Mouse (Mus musculus) ES-E14 (cell line): ENCODE measurements around the gene Epha5. TPM values are rescaled to one million over a fixed set of nuclear protein-coding genes. Genes with fewer than 3 reads are reported as not detected.

ENCODE experiments used
- DNase-seq: peaks from one replicate; pipeline ENCODE4 v3.0.0-alpha.2; 2013; ENCODE audit warnings: low read depth, low spot score
- H3K27ac ChIP-seq: 2 replicates; pipeline ENCODE4 v1.5.1; 2012; ENCODE audit warnings: low read depth, mild to moderate bottlenecking, low read length, moderate library complexity, mixed read lengths; ENCODE audit not compliant: poor library complexity, insufficient read depth, severe bottlenecking
- H3K36me3 ChIP-seq: 2 replicates; pipeline ENCODE4 v1.6.1; 2012; ENCODE audit warnings: mild to moderate bottlenecking, low read length, moderate library complexity, mixed read lengths; ENCODE audit not compliant: control insufficient read depth, poor library complexity, insufficient read depth, severe bottlenecking
- H3K4me1 ChIP-seq, 2 experiments: fragments of 150-350 bp in 1 of 2; sonication (generic) in 1 of 2; 2 replicates each; pipeline ENCODE4 v1.6.1; 2012; ENCODE audit warnings: low read length in 2 of 2, mild to moderate bottlenecking in 1 of 2, mixed read lengths in 1 of 2; ENCODE audit not compliant: control insufficient read depth in 2 of 2, insufficient read depth in 2 of 2, poor library complexity in 1 of 2
- H3K4me3 ChIP-seq, 2 experiments: fragments of 150-350 bp in 1 of 2; sonication (generic) in 1 of 2; 2 replicates each; pipeline ENCODE4 v1.5.1; 2012; ENCODE audit warnings: low read length in 2 of 2, low read depth in 1 of 2, mild to moderate bottlenecking in 1 of 2, mixed read lengths in 1 of 2; ENCODE audit not compliant: insufficient read depth in 1 of 2, poor library complexity in 1 of 2, severe bottlenecking in 1 of 2
- H3K9ac ChIP-seq: 2 replicates; pipeline ENCODE4 v1.6.1; 2012; ENCODE audit warnings: low read depth, mild to moderate bottlenecking, low read length, mixed read lengths; ENCODE audit not compliant: poor library complexity, insufficient read depth, severe bottlenecking
- H3K9me3 ChIP-seq: fragments of 150-350 bp; sonication (generic); 2 replicates; pipeline ENCODE4 v1.6.1; 2012; ENCODE audit warnings: low read depth, mild to moderate bottlenecking, low read length; ENCODE audit not compliant: control insufficient read depth, insufficient read depth
- CHD2 ChIP-seq: IDR thresholded peaks from 2 replicates; pipeline ENCODE4 v1.6.1; 2014; ENCODE audit warnings: mild to moderate bottlenecking, low read depth, low read length, inconsistent platforms
- HCFC1 ChIP-seq: IDR thresholded peaks from 2 replicates; pipeline ENCODE4 v1.6.1; 2012; ENCODE audit warnings: low read length, inconsistent platforms, borderline replicate concordance; ENCODE audit not compliant: insufficient read depth
- MAFK ChIP-seq: IDR thresholded peaks from 2 replicates; pipeline ENCODE4 v1.6.1; 2014; ENCODE audit warnings: mild to moderate bottlenecking, low read depth, low read length, inconsistent platforms; ENCODE audit not compliant: insufficient read depth
- ZC3H11A ChIP-seq: IDR thresholded peaks from 2 replicates; pipeline ENCODE4 v1.6.1; 2012; ENCODE audit warnings: low read depth, mild to moderate bottlenecking, inconsistent platforms, low read length, borderline replicate concordance
- ZNF384 ChIP-seq: IDR thresholded peaks from 2 replicates; pipeline ENCODE4 v1.6.1; 2012; ENCODE audit warnings: low read depth, low read length, inconsistent platforms
- in situ Hi-C, 2 experiments: fragments of 600-800 bp; cut with MboI; formaldehyde crosslinking; loops; one replicate each; pipeline ENCODE4 v1.15.1; 2025; ENCODE audit warnings: low sequenced_read_pairs in 2 of 2, inconsistent platforms in 1 of 2; ENCODE audit not compliant: unreplicated experiment in 2 of 2
- total RNA-seq: library from RNA; depleted of rRNA; stranded (reverse); fragments of 300-350 nt; gene quantifications from 2 replicates; pipeline ENCODE4 v1.2.3, GENCODE M21; 2012

Gene Epha5
- total RNA-seq, 1 experiment = 0.13 TPM

GRCm38 (mm10) chr5:84365334-84365733 lies 51.8 kb downstream of the Epha5 start:
- Histone ChIP-seq H3K9ac (no peak overlapping the region), H3K27ac (no peak overlapping the region), H3K36me3 (no peaks in the 10 kb centered on the region), H3K4me3 (no peak overlapping the region), H3K9me3 (no peaks in the 10 kb centered on the region), H3K4me1 (no peaks in the 10 kb centered on the region)
- no peak for TF ChIP-seq HCFC1
- no peak for TF ChIP-seq CHD2
- TF ChIP-seq ZC3H11A = no peak
- no peak for TF ChIP-seq ZNF384
- TF ChIP-seq MAFK = no peak
- in situ Hi-C loops = no loop called here
- no peak for DNase-seq

GRCm38 (mm10) chr5:84359430-84359829 lies 57.8 kb downstream of the Epha5 start:
- H3K9ac ChIP-seq = no peak overlapping the region
- in situ Hi-C loops = no loop called here
- no peaks in the 10 kb centered on the region for H3K4me1 ChIP-seq
- no peak for TF ChIP-seq ZNF384
- no peak for TF ChIP-seq CHD2
- no peak for TF ChIP-seq ZC3H11A
- no peak for TF ChIP-seq HCFC1
- TF ChIP-seq MAFK = no peak
- no peak for DNase-seq
- H3K4me3 ChIP-seq = no peak overlapping the region
- H3K36me3 ChIP-seq = no peaks in the 10 kb centered on the region
- no peak overlapping the region for H3K27ac ChIP-seq
- no peaks in the 10 kb centered on the region for H3K9me3 ChIP-seq

DNA sequence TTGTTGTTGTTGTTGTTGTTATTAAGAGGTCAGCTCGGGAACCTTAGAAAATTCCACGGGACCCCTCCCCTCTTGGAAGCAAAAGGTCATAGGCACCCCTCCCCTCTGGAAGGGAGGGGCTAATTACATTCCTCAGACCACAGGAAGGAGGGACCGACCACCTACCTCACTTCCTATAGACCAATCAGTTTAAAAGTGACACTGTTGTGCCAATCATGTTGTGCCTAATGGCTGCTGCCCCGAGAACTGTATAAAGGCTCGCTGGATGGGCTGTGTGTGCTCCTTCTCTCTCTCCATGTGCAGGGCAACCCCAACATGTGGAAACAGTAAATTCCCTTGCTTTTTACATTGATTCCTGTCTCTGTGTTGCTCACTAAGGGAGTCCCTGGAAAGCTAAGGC lies 64.1 kb downstream of the Epha5 start:
- no peaks in the 10 kb centered on the region for H3K4me1 ChIP-seq
- DNase-seq = no peak
- H3K9ac ChIP-seq = no peak overlapping the region
- in situ Hi-C loops = no loop called here
- TF ChIP-seq CHD2 (no peak), ZNF384 (no peak), MAFK (no peak), ZC3H11A (no peak), HCFC1 (no peak)
- no peaks in the 10 kb centered on the region for H3K9me3 ChIP-seq
- no peaks in the 10 kb centered on the region for H3K36me3 ChIP-seq
- no peak overlapping the region for H3K27ac ChIP-seq
- H3K4me3 ChIP-seq = no peak overlapping the region

- Histone ChIP-seq H3K27ac (no peak overlapping the region), H3K4me3 (no peak overlapping the region), H3K36me3 (no peaks in the 10 kb centered on the region), H3K9me3 (no peaks in the 10 kb centered on the region), H3K9ac (no peak overlapping the region), H3K4me1 (no peaks in the 10 kb centered on the region)
- in situ Hi-C loops = no loop called here
- no peak for TF ChIP-seq HCFC1
- no peak for DNase-seq
Measured at GRCm38 (mm10) chr5:84346728-84347499, 70.3 kb downstream of the Epha5 start.

DNA sequence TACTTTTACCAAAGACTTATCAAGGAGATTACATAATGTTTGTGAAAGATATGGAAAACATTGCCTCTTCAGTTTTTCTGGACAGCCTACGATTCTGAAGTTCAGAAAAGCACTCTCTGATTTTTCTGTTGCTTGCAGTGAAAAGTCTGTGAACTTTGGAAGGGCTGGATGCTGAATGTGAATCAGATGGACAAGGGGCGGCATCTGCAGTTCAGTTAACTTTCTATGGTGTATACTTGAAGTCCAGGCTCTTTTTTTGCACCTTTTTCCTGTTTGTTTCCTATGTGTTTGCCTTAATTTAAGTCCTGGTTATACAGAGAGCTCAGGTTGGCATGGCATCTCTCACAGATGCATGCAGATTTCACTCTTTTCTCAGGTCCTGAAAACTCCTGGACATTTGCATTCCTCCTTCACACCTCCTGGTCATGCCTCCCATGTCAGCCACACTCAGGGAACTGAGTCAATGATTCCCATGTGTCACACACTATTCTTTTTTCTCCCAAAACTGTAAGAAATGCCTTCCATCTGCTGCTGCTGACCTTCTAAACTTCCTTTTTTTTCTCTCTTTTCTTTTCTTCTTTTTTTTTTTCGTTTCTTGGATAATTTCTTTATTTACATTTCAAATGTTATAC lies 81.2 kb downstream of the Epha5 start:
- in situ Hi-C loops = no loop called here
- Histone ChIP-seq H3K9me3 (no peaks in the 10 kb centered on the region), H3K27ac (no peak overlapping the region), H3K4me3 (no peak overlapping the region), H3K36me3 (no peaks in the 10 kb centered on the region), H3K9ac (no peak overlapping the region), H3K4me1 (no peaks in the 10 kb centered on the region)
- no peak for TF ChIP-seq ZC3H11A
- TF ChIP-seq MAFK = no peak
- TF ChIP-seq HCFC1 = no peak
- TF ChIP-seq ZNF384 = no peak
- TF ChIP-seq CHD2 = no peak
- DNase-seq = no peak
